Mouse (Mus musculus): Measurements from ENCODE around the gene Ap2a1.
A peak's percentile ranks its signal among the peaks of the same experiment; 100 is the strongest.
"Not testable (repeated sequence)": the region's sequence is repeated elsewhere in the genome, so short reads cannot be mapped to it uniquely, and the experiment has no call there.

The Ap2a1 gene

DNA sequence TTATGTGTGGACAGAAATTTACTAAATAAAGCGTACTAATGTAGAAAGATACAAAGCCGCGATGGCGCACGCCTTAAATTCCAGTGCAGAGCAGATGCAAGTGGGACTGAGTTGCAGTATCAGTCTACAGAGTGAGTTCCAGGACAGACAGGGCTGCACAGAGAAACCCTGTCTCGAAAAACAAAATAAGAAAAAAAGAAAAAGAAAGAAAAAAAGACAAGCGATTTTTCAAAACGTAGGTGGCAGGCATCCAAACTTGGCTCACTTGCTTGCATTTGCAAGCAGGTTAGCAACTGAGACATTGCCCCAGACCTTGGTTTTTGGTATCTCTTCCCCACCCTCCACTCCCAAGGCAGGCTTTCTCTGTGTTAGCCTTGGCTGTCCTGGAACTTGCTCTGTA is 36.1 kb downstream of the Ap2a1 start:
- DNase-seq = peak; percentile 35

DNA sequence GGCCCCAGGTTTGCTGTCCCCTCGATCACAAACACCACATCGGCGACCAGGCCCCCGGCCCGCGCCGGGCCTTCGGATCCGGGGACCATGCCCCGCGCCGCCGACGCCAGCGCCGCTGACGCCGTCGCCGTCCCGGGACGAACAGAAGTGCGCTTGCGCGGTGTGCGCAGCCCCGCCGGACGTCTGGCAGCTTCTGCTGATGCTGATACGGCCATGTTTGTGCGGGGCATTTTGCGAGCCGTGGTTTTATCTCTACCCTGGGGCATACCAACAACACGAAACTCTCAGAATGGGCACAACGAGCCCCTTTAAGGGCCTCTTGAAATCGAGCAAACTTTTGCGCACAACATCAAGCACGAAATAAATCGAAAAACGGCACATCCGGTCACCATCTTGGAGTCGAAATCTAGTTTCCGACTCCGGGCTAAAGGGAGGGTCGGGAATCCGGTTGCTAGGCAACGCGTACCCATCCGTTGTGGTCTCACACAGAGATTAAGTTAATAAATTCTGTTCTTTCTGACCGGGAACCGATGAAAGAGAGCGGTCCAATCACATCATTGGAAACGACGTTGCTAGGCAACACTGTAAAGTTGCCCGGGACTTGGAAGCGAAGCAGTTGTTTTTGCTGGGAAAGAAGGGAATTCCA is 36.9 kb downstream of the Ap2a1 start, which contains the start of gene Med25:
Gene Med25, minus strand, starts transcription at position 437 of the 646 bp plus-strand sequence.
- DNase-seq = peak; percentile 97

DNA sequence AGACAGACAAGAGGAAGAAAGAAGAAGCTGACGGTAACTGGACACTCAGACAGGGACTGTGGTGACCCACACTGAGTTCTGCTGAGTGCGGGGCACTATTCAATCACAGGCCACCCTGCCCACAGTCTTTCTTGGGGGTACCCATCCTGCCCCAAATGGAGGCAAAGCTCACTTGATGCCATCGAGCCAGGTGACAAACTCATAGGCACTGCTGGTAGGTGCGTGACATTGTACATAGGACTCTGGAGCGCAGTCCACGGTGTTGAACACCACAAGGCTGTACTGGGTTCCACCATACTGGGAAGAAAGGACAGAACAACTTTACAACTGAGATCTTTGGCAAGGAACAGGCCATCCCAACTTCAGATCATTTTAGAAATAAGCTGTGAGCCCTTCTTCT is 37.7 kb downstream of the Ap2a1 start:
- no peak for DNase-seq

DNA sequence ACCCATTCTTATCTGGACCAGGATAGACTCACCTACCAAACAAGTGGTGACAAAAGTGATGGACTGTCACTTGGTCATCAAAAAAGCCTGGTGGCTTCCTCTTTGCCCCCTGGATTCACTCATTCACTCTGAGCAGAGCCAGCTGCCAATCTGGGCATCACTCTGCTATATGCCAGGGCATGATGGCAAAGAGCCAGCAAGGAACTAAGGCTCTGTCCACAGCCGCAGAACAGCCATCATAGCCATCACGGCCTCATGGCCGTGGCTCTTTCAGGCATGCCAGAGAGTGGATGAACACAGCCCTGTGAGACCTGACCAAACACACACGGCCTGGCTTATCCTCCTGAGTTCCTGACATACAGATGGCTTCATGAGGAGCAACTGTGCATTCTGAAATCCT is 38.6 kb downstream of the Ap2a1 start:
- no peak for DNase-seq

DNA sequence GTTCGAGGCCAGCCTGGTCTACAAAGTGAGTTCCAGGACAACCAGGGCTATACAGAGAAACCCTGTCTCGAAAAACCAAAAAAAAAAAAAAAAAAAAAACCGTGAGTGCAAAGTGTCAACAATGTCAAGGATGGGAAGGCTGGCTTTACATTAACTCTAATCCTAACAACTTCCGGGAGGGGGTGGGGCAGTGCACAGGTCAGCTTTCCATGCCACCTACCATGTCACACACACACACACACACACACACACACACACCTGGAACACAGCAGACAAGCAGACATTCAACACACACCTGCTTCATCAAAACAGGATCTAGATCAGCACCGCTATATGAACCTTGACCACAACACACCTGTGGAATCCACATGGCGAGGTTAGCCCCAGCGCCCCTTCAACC is 39.1 kb downstream of the Ap2a1 start:
- DNase-seq = no peak

DNA sequence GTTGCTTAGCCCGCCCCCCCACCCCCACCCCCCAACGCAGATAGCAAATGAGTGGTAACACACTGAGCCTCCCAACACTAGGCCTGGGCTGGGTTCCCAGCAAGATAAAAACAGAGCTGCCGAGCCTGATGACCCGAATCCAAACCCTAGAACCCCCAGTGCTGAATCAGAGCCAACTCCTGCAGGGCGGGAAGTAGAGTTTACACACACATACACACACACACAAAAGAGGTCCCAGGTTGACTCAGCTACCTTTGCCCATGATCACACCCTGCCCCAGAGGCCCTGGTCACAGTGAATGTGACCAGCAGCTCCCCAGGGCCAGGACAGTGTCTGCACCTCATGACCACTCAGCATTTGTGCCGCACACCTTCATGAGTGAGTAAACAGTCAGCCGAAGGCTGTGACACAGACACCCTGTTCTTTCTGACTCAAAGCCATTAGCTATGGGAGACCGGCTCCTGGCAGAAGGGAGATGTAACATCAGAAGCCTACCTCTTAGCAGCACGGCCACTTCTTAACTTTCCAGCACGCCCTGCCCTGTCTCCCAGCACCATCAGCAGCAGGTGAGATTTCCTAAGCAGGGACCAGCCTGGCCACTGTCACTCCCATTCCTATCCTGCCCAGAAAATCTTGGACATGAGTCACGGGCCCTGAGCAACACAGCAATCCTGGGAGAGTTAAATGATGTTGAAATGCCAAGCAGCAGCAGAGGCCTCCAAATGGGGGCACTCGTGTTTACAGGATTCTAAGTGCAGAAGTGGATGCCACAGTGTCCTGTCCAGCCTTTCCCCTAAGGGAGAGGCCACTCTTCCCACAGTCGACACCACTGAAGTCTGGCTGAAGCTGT is 40.8 kb downstream of the Ap2a1 start:
- no peak for DNase-seq

DNA sequence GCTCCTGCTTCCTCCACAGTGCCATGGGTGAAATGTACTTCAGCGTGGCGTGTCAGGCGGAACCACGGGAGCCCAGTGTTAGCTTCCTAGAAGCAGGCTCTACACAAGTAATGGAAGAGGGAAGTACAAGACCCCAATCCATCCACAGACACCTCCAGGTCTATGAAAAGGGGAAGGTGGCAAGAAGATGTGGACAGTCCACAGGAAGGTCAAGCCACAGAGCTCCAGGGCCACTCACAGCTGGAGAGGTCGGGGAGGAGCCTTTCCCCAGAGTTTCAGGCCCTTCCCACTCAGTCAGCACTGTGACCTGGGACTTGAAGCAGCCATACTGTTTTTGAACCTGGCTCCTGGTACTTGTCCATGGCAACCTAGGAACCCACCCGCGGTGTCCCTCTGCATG is 42.3 kb downstream of the Ap2a1 start:
- no peak for DNase-seq

DNA sequence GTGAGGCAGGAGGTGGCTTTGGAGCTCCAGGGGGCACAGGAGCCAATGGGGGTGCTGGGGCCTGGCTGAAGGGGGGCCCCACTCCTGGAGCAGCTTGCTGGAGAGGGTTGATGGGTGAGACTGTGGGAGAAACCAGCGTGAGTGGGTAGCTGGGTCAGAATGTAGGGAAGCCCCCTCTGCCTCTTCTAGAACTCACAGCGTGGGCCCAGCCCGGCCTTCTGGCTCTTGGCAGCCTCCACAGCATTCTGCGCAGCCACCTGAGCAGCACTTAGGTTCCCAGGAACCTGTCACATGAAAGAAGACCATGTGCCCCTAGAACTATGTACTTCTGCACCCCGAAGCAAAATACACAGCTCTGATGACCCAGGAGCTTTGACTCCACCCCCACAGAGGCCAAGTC is 44.7 kb downstream of the Ap2a1 start:
- DNase-seq = no peak

DNA sequence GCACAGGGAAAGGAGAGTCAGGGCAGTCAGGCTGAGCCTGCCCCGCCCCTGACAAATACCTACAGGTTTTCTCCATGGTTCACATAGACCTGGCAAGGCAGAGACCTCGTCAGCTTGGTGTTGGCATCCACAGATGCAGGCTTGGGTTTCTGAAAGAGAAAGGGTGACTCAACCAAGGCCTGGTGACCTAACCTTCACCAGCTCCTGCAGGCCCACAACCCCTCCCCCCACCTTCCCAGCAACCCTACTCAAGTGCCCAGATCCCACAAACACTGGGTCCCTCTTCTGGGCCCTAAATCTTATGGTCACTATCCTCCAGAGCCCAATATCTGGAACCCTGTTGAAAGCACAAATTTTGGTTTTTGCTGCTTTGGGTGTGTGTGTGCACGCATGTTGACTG is 46.3 kb downstream of the Ap2a1 start:
- no peak for DNase-seq

DNA sequence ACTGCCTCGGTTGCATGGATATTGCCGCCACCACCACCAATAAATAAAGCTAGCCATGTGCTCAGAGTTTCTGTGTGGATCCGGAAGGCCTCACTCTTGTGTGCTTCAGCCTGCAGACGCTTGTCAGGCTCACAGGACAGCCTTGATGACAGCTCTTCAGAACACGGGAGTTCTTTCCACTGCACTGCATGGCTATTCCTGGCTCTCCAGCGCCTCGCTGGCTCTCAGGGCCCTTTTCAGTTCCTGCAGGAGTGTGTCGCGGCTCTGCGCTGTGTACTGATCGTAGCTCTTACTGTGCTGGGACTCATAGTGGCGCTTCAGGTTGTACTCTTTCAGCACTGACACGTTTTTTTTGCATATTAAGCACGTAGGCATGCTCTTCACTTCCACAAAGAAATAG is 51.5 kb downstream of the Ap2a1 start:
- DNase-seq = no peak

DNA sequence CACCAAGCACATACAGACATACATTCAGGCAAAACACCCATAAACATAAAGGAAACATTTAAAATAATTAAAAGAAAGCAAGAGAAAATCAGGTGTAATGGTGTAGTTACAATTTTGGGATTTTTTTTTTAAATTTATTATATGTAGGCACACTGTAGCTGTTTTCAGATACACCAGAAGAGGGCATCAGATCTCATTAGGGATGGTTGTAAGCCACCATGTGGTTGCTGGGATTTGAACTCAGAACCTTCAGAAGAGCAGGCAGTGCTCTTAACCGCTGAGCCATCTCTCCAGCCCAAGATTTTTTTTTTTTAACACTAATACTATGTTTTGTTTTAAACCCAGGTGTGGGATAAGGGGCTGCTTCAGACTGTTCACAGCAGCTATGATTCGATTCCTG is 57.5 kb downstream of the Ap2a1 start:
- not testable (repeated sequence) for DNase-seq

DNA sequence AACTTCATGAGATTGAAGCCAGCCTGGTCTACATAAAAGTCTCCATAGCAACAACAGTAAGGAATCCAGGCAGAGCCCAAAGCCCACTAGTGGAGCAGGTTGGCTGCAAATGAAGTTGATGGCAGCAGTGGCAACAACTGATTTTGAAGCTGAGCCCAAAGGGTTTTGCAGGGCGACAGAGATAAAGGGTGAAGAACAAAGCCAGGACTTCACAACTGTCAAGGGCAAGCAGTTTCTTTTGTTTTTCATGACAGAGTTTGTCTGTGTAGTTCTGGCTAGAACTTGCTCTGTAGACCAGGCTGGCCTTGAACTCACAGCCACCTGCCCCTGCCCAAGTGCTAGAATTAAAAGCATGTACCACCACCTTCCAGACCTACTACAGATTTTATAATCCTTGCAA is 58.1 kb downstream of the Ap2a1 start:
- no peak for DNase-seq

DNA sequence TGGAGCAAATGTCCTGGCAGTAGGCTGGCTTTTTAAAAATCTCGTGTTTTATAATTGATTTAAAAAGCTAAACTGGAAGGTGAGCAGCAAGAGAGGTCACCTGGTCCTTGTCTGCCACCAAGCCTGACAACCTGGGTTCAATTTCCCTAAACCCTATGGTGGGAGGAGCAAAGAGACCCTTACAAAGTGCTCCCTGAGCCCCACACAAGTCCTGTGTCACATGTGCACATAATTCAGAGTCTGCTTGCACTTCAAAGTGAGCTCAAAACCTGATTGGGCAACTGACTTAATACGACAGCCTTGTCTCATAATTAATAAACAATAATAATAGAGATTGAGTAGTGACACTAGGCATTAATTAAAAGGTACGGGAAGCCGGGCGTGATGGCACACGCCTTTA is 58.7 kb downstream of the Ap2a1 start:
- no peak for DNase-seq

DNA sequence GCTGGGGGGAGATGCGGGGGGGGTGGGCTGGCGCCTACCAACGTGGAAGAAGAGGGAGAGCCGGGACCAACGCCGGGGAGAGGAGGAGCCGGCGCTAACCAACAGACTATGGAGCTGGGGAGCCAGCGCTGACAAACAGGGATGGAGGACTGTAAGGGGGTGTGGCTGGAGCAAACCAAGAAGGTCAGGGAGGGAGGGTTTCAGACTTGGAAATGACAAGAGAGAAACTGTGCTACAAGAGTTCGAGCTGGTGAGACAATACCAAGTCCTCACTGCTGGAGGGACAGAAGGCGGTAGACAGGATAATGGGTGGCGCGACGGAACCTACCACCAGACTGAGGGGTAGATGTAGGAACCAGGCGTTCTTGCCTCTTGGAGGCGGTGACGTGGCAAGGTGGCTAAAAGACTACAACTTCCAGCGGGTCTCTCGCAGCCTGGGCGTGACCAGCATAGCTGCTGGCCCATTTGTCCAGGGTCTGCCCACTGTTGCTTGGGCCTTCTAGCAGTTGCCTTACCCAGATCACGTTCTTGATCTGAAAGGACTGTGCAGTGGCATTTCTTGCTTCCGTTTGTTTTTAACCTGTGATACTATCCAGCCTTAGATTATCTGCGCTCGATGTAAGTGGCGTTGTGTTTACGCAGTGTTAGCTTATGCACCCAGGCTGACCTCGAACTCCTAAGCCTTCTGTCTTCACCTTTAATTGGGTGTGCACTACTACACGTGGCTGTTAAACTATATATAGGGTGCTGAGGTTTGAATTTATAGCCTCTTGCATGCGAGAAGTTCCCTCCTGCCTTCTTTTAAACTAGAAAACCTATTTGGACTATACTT is 59.4 kb downstream of the Ap2a1 start, which contains the start of gene Ptov1:
Gene Ptov1, minus strand, starts transcription at position 92 of the 832 bp plus-strand sequence.
- DNase-seq = peak; percentile 95

DNA sequence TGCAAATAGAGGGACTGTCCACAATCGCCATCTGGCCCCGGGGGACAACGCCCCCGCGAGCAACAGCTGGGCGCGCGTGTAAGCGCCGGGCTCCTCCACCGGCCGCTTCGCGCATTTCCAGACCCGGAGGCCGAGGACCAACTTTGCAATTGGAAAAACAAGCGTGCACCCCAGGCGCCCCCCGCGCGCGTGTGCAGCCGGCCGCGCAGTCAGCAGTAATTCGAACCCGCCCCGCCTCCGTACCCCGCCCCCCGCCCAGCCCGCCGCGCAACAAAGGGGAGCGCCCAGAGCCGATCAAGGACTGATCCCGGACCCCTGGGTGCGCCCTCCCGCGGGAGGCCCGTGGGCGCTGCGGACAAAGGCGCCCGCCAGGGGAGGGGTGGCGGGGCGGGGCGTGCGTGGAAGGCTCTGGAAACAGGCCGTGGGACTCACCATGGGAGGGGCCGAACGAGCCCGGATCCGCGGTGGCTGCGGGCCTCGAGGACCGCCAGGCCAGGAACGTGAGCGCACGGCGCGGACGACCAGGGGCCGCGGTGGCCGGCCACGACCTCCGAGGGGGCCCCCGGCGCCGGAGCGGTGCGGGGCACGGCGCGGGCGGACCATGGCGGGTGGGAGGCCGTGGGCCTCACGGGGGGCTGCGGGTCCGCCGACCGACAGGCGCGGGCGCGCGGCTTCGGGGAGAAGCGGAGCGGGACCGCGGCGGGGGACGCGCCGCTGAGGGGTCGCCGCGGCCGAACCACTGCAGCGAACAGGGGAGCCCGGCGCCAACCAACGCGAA is 60.2 kb downstream of the Ap2a1 start:
- peak; percentile 83 for DNase-seq

DNA sequence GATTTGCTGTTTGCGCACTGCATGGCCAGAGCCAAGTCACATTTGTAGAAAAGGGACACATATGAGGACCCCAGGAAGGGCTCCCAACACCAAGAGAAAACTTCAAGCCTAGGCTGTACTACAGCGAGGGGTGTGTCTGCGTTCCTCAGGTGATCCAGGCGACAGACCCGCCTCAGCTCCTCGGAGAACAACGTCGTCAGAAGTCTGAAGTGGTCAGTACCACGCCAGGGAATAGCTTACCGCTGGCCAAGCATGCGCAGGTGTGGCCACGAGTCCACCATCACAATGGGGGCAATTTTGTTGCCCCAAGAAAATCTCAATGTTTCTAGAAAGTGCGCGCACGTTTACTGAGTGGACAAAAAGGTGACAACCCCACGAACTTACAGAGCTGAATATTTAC is 60.8 kb downstream of the Ap2a1 start:
- DNase-seq = no peak

DNA sequence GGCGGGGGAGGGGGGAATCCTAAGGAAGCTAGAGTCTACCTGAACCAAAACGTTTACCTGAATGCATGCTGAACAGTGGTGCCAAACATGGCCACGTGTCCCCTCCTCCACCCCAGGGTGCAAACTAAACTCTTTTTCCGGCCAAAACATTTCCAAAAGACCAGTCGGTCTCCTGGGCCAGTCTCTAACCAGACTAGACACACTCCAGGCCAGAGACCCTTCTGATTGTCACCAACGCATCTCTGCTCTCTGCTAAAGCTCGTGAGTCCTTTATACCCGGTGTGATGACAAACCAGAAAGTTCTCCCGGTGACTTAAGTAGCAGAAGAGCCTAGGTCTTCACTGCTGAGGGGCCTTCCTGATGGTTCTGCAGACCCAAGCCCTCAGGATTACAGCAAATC is 61.5 kb downstream of the Ap2a1 start:
- no peak for DNase-seq

DNA sequence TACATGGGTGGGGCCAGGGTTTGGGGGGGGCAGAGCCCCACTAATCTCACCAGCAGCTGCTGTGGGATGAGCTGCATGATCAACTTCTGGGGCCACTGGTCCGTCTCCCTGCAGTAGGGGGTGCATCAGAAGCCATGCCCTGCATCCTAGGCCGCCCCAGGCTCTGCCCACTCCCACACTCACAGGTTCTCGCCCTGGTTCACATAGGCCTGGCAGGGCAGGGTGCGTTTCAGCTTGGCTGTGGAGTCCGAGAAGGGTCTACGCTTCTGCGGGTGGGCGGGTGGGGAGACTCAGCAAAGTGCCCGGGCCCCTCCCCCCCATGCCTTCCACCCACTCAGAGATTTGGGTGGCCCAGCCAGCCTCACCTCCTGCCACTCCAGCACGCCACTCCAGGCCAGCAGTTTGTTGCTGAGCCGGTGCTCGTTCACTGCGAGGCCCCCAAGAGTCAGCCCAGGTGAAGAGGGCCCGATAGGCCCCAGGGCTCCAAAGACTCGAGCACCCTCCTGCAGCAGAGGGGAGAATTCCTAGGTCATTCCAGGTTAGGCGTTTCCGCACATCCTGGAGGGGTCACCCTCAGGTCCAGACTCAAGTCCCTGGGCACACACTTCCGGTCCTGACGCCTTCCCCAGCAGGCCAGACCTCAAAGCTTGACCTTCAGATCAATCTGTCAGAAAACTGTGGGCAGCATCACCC is 62.1 kb downstream of the Ap2a1 start:
- no peak for DNase-seq

DNA sequence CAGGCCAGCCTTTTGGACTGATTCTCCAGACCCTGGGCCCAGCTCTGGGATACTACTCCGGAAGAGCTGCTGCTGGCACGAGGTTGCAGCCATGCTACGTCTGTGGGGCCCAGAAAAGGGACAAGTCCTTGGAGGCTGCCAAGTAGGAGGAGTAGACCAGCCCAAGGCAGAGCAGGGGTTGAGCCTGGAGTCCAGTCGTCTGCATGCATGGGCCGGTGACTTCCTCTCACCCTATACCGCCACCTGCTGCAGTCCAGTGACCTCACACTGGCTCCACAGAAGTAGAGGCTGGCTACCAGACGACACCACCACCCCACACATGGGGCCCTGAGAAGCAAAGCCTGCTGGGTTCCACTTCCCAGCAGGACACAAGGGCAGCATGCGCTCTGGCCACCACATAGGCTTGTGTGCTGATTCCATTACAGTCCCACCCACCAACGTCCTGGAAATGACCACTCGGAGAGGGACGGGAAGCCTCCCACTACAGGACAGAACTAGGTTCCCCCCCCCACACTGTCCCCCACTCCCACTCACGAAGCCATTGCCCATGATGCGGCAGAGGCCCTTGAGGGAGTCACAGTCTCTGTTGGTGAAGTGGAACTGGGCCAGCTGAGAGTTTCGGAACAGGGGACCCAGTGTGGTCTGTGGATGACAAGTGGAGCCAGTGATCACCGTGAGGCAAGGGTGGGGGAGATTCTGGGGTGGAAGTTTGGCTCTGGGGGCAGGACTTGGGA is 62.9 kb downstream of the Ap2a1 start:
- DNase-seq = no peak

DNA sequence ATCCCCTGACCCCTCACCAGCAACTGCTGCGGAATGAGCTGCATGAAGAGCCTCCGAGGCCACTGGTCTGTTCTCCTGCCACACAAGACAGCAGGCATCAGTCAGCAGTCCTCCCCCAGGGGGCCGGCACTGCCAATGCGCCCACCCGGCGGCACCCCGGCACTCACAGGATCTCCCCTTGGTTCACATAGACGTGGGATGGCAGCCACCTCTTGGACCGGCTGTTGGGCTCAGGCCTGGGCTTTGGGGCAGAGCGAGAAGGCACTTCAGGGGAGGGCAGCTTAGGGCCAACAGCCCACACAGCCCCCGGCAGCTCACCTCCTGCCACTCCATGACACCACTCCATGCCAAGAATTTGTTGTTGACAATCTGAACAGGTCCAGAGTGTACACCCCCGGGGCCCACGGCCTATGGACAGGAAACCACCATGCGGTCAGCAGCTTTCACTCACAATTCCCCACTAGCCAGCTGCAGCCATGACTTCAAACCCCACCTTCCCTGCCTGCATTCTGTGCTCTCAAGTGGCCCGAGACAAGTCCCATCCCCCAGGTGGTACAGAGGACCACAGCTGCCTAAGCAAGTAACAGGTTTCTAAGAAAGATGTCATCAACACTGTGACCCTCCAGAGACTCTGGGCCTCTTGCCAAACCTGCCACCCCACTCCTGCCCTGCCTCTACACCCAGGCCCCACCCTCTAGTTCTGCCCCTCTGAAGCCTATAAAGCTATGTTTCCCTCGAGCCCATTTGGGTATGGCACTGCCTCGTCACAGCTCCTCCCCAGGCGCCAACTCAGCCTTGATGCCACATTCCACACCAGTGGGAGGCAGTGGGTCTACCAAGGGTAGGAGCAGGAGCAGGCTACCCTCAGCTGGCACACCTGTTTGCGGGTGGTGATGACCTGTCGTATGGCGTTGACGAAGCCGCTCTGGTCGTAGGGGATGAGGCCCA is 64.4 kb downstream of the Ap2a1 start:
- no peak for DNase-seq

All from embryo, embryonic 11 days (tissue).